Mouse (Mus musculus): ENCODE results near the gene Tmem210.

DNA sequence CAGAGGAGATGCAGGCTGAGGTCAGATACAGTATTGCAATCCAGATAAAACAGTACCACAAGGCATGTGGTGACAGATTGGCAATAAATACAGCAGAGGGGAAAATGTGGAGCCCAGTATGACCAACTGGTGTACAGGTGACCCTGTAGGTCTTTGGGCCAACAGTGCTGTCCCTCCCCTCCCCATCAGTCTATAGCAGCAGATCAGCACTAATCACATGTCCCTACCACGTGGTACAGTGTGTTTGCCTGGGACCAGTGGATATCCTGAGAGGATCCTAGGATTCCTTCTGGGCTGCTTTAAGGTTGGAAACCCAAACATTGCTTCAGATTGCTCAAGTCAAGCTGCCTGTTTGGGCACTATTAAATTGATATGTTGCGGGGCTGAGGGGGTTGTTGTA lies 45.6 kb downstream of the Tmem210 start:
- TF ChIP-seq POLR2A (IDR thresholded peaks at IDR 0.05; ENCODE audit: control insufficient read depth, low read depth, low read length) (no peak), CTCF (IDR thresholded peaks at IDR 0.05; ENCODE audit: control insufficient read depth, insufficient read depth, insufficient replicate concordance, low read depth, low read length) (no peak)

Data from testis, adult 2 months (tissue).